Mouse (Mus musculus) heart, postnatal 0 days (tissue): ENCODE results near the gene Crip1. TPM values are rescaled to one million over a fixed set of nuclear protein-coding genes. Genes with fewer than 3 reads are reported as not detected.

Experiments
- ATAC-seq: fragments of 200-750 bp; cut with Nextera tagmentation; 2 replicates; pipeline ENCODE4 v1.8.0; 2017; ENCODE audit warnings: low read depth, moderate number of reproducible peaks, moderate library complexity; ENCODE audit not compliant: insufficient read depth
- DNase-seq: peaks from one replicate; pipeline ENCODE4 v3.0.0-alpha.2; 2016; ENCODE audit warnings: low spot score
- H3K27ac ChIP-seq: fragments of 300-500 bp; sonication (generic); 2 replicates; pipeline ENCODE4 v1.5.1; 2014; ENCODE audit warnings: low read depth, mild to moderate bottlenecking
- H3K27me3 ChIP-seq: fragments of 300-500 bp; sonication (generic); 2 replicates; pipeline ENCODE4 v1.6.1; 2014; ENCODE audit warnings: low read length, mixed read lengths; ENCODE audit not compliant: control insufficient read depth, insufficient read depth
- H3K36me3 ChIP-seq: fragments of 300-500 bp; sonication (generic); replicated peaks from 2 replicates; pipeline ENCODE4 v1.6.1; 2014; ENCODE audit warnings: low read length, mixed read lengths; ENCODE audit not compliant: control insufficient read depth, insufficient read depth
- H3K4me1 ChIP-seq: fragments of 300-500 bp; sonication (generic); 2 replicates; pipeline ENCODE4 v1.6.1; 2014; ENCODE audit warnings: antibody characterized with exemption; ENCODE audit not compliant: control insufficient read depth, insufficient read depth
- H3K4me2 ChIP-seq: fragments of 300-500 bp; sonication (generic); 2 replicates; pipeline ENCODE4 v1.6.1; 2014; ENCODE audit warnings: low read depth, mild to moderate bottlenecking, low read length, moderate library complexity
- H3K4me3 ChIP-seq: fragments of 300-500 bp; sonication (generic); 2 replicates; pipeline ENCODE4 v1.5.1; 2014; ENCODE audit warnings: low read depth, low read length
- H3K9ac ChIP-seq: fragments of 300-500 bp; sonication (generic); replicated peaks from 2 replicates; pipeline ENCODE4 v1.6.1; 2014; ENCODE audit warnings: low read depth, low read length, mixed read lengths
- H3K9me3 ChIP-seq: fragments of 300-500 bp; sonication (generic); replicated peaks from 2 replicates; pipeline ENCODE4 v1.6.1; 2016; ENCODE audit warnings: low read length; ENCODE audit not compliant: control insufficient read depth
- CTCF ChIP-seq: IDR thresholded peaks from 2 replicates; pipeline ENCODE4 v1.5.1; 2016; ENCODE audit warnings: antibody characterized with exemption, control low read depth, low read depth
- EP300 ChIP-seq: IDR thresholded peaks from 2 replicates; pipeline ENCODE4 v1.6.1; 2016; ENCODE audit warnings: antibody characterized with exemption, low read depth
- WGBS: fragments of 180-500 bp; shearing (Covaris S2); extraction: QIAGEN DNeasy Blood & Tissue Kit; methylation state at CpG from one replicate; pipeline ENCODE4 v1.1.7; 2014; 5-methylcytosine and 5-hydroxymethylcytosine counted together
- polyA plus RNA-seq: library from polyadenylated mRNA; unstranded; fragments of >200 nt; fragmentation: Nextera tagmentation; extraction: Ambion mirVana; gene quantifications from 2 replicates; pipeline ENCODE4 v1.2.1, GENCODE M21; 2015
- total RNA-seq: library from RNA; depleted of rRNA; stranded (reverse); fragments of >200 nt; gene quantifications from 2 replicates; pipeline ENCODE4 v1.2.3, GENCODE M21; 2014; ENCODE audit warnings: low replicate concordance

Crip1 gene
- total and polyA plus RNA-seq, 2 experiments from 2014 or later = 286 to 831 TPM

DNA sequence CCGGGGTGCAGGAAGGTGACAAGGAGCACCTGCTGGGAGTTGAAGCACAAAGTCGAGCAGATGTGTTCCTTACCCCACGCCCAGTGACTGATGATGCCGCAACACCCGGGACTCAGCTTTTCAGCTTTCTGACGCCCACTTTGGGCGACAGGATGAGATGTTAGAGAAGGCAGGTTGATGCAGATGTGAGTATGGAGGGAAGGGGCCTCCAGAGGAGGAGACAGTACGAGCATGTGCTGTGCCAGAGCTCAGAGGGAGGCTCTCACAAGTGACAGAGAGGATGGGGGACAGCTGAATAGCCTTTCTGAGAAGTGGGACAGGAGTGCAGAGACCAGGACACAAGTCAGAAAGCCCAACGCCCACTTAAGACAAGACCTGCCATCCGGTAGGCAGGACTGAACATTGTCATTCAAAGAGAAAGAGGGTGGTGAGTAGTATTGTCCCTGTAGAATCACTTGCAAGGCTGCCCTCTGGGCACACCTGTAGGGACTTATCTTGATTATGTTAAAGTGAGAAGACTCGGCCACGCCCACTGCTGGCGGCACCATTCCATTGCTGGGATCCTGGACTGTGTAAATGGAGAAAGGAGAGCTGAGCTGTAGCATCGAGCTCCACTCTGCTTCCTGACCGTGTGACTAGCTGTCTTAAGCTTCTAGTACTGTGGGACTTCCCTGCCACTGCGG lies 31.1 kb upstream of the Crip1 start:
- Histone ChIP-seq H3K27ac (no peak overlapping the region), H3K9ac (no peak overlapping the region), H3K4me1 (no peaks in the 10 kb centered on the region; the same call in 1 of the 2 replicates), H3K4me2 (no peak overlapping the region), H3K36me3 (peaks cover 31% of the 10 kb centered on the region), H3K9me3 (no peaks in the 10 kb centered on the region), H3K4me3 (no peak overlapping the region), H3K27me3 (no peaks in the 10 kb centered on the region)
- TF ChIP-seq CTCF = no peak
- no peak for TF ChIP-seq EP300
- WGBS = 77% methylated on average over 16 of the region's 16 CpGs
- DNase-seq = no peak
- ATAC-seq = no peak

DNA sequence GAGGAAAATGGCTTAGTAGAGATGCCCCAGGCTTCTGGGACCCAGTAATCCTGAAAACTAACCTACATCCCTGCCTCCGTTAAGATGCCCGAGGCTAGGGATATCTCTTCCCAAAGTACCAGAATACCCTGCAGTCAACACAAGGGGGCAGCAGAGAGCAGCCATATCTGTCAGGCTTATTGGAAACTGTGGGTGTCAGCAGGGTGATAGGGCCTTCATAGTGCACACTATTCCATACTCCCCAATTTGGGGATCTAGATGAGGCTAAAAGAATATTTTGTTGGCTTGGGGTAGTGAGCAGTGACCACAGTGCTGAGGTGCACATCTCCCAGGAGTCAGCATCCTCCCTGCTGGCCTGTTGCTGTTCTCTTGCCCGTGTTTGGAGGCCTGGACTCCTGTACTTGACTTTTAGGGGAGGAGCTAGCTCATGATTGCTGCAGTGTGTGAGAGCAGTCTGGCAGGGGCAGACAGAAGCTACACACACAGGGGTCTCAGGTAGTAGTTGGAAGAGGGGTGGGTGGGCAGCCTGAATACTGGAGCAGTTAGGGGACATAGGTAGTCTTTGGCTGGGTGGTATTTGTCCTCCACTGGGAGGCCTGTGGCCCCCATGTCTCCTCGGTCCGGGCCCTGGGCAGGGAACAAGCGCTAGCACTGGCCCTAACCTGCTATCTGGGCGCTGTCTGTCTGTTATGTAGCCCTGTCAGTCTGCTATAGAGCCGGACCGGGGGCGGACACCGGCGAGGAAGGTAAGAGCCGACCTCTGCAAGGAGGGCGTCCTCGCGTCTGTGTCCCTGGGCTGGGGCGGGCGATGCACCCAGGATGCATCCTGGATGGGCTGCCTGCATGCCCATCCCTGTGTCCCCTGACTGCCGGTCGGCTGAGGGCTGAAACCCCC lies 26.4 kb upstream of the Crip1 start:
- Histone ChIP-seq H3K27me3 (no peaks in the 10 kb centered on the region), H3K27ac (no peak overlapping the region), H3K4me2 (no peak overlapping the region), H3K4me3 (no peak overlapping the region), H3K9ac (no peak overlapping the region), H3K9me3 (no peaks in the 10 kb centered on the region), H3K36me3 (peaks cover 70% of the 10 kb centered on the region), H3K4me1 (peaks cover 6% of the 10 kb centered on the region; the same call in 1 of the 2 replicates)
- peak; percentile 71 for DNase-seq
- 80% methylated on average over 20 of the region's 20 CpGs for WGBS
- TF ChIP-seq CTCF (peak; percentile 96), EP300 (no peak)
- ATAC-seq = peak; percentile 73

DNA sequence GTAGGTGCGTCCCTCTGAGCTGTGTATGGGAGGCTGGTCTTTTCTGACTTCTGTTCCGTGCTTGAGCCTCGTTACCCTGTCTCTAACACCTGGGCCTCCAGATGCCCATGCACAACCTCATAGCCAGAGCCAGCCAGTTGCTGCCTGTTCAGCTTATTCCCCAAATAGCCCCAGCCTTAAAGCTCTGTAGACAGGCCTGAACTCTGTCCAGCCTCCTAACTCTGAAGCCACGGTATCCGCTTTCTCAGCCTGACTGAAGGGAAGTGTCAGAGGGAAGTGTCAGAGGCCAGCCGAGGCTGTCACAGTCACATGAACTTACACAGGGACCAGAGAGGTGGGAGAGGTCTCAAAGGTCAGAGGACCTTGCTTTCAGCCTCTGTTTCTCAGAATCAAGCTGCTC lies 21.4 kb upstream of the Crip1 start:
- Histone ChIP-seq H3K9ac (no peak overlapping the region), H3K27me3 (no peaks in the 10 kb centered on the region), H3K4me2 (no peak overlapping the region), H3K27ac (0 out of 2 replicates have a peak overlapping the region, but pooled peaks have one; percentile 28), H3K36me3 (peaks cover 97% of the 10 kb centered on the region), H3K4me1 (peaks cover 6% of the 10 kb centered on the region; the same call in 1 of the 2 replicates), H3K4me3 (no peak overlapping the region), H3K9me3 (no peaks in the 10 kb centered on the region)
- TF ChIP-seq CTCF (no peak), EP300 (no peak)
- 51% methylated on average over 6 of the region's 6 CpGs for WGBS
- DNase-seq (no peak), ATAC-seq (no peak)

DNA sequence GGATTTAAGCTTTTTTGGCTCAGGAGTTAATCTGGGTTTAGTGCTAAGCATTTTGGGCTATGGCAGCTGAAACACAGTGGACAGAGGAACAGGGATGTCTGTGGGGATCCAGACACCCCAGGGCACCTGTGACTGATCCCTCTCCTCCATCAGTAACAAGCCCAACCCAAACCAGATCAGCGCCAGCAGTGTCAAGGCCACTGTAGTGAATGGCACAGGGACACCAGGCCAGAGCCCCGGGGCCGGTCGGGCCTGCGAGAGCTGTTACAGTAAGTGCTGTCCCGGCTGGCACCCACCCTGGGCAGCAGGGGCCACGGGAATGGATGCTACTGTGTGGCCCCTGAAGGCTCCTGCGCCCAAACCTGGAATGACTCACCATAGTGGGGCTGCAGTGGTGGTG lies 15.4 kb upstream of the Crip1 start:
- no peak for TF ChIP-seq CTCF
- no peak for TF ChIP-seq EP300
- Histone ChIP-seq H3K36me3 (peaks cover 93% of the 10 kb centered on the region), H3K4me3 (no peak overlapping the region), H3K4me2 (no peak overlapping the region), H3K9me3 (no peaks in the 10 kb centered on the region), H3K27ac (no peak overlapping the region), H3K4me1 (peaks cover 36% of the 10 kb centered on the region), H3K9ac (no peak overlapping the region), H3K27me3 (no peaks in the 10 kb centered on the region)
- DNase-seq (no peak), ATAC-seq (no peak)
- WGBS = 91% methylated on average over 8 of the region's 8 CpGs

DNA sequence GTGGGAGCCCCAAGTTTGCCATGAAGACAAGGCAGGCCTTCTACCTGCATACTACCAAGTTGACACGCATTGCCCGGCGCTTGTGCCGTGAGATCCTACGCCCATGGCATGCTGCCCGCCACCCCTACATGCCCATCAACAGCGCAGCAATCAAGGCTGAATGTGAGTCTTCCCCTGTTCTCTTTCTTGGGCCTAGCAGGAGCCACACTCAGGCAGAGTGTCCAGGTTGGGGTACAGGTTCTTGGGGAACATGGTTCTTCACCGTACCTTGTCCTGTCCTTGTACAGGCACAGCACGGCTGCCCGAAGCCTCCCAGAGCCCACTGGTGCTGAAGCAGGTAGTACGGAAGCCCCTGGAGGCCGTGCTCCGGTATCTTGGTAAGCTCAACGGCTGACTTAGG lies 14.5 kb upstream of the Crip1 start:
- Histone ChIP-seq H3K27me3 (no peaks in the 10 kb centered on the region), H3K27ac (peak overlapping the region; percentile 90), H3K4me3 (no peak overlapping the region), H3K36me3 (peaks cover 93% of the 10 kb centered on the region), H3K4me1 (peaks cover 41% of the 10 kb centered on the region), H3K4me2 (no peak overlapping the region), H3K9me3 (no peaks in the 10 kb centered on the region), H3K9ac (no peak overlapping the region)
- ATAC-seq (no peak), DNase-seq (no peak)
- no peak for TF ChIP-seq CTCF
- TF ChIP-seq EP300 = no peak
- 94% methylated on average over 14 of the region's 14 CpGs for WGBS
